Mouse (Mus musculus) midbrain, embryonic 12.5 days (tissue): ENCODE results near the gene Eif2d. TPM values are rescaled to one million over a fixed set of nuclear protein-coding genes. Genes with fewer than 3 reads are reported as not detected.
"Not testable (repeated sequence)": the region's sequence is repeated elsewhere in the genome, so short reads cannot be mapped to it uniquely, and the experiment has no call there.

Source experiments
- ATAC-seq: fragments of 200-750 bp; cut with Nextera tagmentation; 2 replicates; pipeline ENCODE4 v1.8.0; 2017; ENCODE audit warnings: low read depth, moderate TSS enrichment, moderate library complexity; ENCODE audit not compliant: low FRiP score
- H3K27ac ChIP-seq: fragments of 300-500 bp; sonication (generic); replicated peaks from 2 replicates; pipeline ENCODE4 v1.5.1; 2016; ENCODE audit warnings: mild to moderate bottlenecking
- H3K27me3 ChIP-seq: fragments of 300-500 bp; sonication (generic); 2 replicates; pipeline ENCODE4 v1.6.1; 2016; ENCODE audit warnings: mild to moderate bottlenecking
- H3K36me3 ChIP-seq: fragments of 300-500 bp; sonication (generic); 2 replicates; pipeline ENCODE4 v1.6.1; 2016
- H3K4me1 ChIP-seq: fragments of 300-500 bp; sonication (generic); 2 replicates; pipeline ENCODE4 v1.6.1; 2016
- H3K4me2 ChIP-seq: fragments of 300-500 bp; sonication (generic); replicated peaks from 2 replicates; pipeline ENCODE4 v1.6.1; 2016; ENCODE audit warnings: mild to moderate bottlenecking, moderate library complexity
- H3K4me3 ChIP-seq: fragments of 300-500 bp; sonication (generic); 2 replicates; pipeline ENCODE4 v1.5.1; 2016; ENCODE audit warnings: mild to moderate bottlenecking
- H3K9ac ChIP-seq: fragments of 300-500 bp; sonication (generic); replicated peaks from 2 replicates; pipeline ENCODE4 v1.6.1; 2016; ENCODE audit warnings: mild to moderate bottlenecking, moderate library complexity
- H3K9me3 ChIP-seq: fragments of 300-500 bp; sonication (generic); 2 replicates; pipeline ENCODE4 v1.6.1; 2016; ENCODE audit warnings: mild to moderate bottlenecking
- WGBS: fragments of 180-500 bp; shearing (Covaris S2); methylation state at CpG from one replicate; pipeline ENCODE4 v1.1.7; 2016; 5-methylcytosine and 5-hydroxymethylcytosine counted together
- polyA plus RNA-seq: library from polyadenylated mRNA; unstranded; fragments of >200 nt; fragmentation: Nextera tagmentation; extraction: Ambion mirVana; gene quantifications from 2 replicates; pipeline ENCODE4 v1.2.1, GENCODE M21; 2016

The Eif2d gene
- polyA plus RNA-seq, 1 experiment from 2014 or later = 54.4 TPM

DNA sequence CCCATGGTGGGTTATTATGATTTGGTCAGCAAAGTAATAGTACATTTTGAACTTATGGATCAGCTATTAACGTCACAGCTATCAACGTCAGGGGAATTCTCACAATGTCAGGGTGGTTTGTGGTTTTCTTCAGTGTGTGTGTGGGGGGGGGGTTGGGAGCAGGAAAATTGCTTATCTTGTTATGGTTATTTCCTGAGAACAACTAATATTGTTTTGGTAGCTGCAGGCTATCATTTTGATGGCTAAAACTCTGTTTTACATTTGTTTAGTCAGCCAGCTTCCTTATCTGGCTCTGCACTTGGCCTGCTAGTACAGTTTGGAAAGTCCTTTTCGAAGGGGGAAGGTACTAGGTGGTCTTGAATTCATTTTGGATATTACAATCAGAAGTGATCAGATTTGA lies 7.8 kb upstream of the Eif2d start:
- H3K4me2 ChIP-seq, H3K36me3 ChIP-seq, H3K4me3 ChIP-seq, H3K9me3 ChIP-seq, H3K4me1 ChIP-seq, H3K27me3 ChIP-seq, ATAC-seq, H3K27ac ChIP-seq, H3K9ac ChIP-seq: not testable (repeated sequence)
- 88% methylated on average over 3 of the region's 3 CpGs for WGBS

DNA sequence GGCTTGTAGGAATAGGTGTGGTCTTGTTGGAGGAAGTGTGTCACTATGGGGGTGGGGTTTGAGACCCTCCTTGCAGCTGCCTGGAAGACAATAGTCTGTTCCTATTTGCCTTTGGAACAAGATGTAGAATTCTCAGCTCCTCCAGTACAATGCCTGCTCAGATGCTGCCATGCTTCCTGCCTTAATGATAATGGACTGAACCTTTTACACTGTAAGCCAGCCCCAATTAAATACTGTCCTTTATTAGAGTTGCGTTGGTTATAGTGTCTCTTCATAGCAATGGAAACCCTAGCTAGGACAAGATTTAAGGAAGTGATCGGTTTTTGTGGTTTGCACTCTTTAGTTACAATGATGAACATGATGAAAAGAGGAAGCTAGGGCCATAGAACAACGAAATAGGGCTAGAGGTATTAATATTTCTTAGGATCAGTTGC lies 6.8 kb upstream of the Eif2d start:
- 83% methylated on average over 3 of the region's 3 CpGs for WGBS
- H3K4me3 ChIP-seq = no peak overlapping the region
- ATAC-seq = no peak
- H3K4me1 ChIP-seq = no peaks in the 10 kb centered on the region
- no peak overlapping the region for H3K9ac ChIP-seq
- no peaks in the 10 kb centered on the region for H3K36me3 ChIP-seq
- 0 out of 2 replicates have a peak, but pooled peaks cover under 1% of the 10 kb centered on the region for H3K27me3 ChIP-seq
- H3K27ac ChIP-seq = no peak overlapping the region
- H3K9me3 ChIP-seq = no peaks in the 10 kb centered on the region
- no peak overlapping the region for H3K4me2 ChIP-seq

DNA sequence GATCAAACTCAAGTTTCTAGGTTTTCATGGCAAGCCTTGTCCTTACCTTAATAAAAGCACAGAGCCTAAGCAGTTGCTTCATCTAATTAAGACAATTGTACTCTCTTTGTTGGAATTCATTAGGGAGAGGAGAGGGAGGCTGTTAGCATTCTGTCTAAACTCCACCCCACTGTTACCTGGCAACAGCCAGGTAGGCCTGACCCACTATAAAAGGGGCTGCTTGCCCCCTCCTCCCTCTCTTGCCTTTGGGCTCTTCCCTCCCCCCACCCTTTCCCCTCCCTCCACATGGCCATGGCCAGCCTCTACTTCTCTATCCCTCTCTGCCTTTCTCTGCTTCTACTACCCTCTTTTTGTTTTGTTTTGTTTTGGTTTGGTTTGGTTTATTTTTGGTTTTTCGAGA lies 3.5 kb upstream of the Eif2d start:
- H3K27ac ChIP-seq = no peak overlapping the region
- no peak overlapping the region for H3K4me3 ChIP-seq
- H3K36me3 ChIP-seq = no peaks in the 10 kb centered on the region
- no peak overlapping the region for H3K4me2 ChIP-seq
- no peak for ATAC-seq
- peaks cover 8% of the 10 kb centered on the region for H3K27me3 ChIP-seq
- WGBS = 94% methylated on average over 1 of the region's 1 CpGs
- peaks cover 10% of the 10 kb centered on the region for H3K4me1 ChIP-seq
- H3K9ac ChIP-seq = no peak overlapping the region
- H3K9me3 ChIP-seq = no peaks in the 10 kb centered on the region

DNA sequence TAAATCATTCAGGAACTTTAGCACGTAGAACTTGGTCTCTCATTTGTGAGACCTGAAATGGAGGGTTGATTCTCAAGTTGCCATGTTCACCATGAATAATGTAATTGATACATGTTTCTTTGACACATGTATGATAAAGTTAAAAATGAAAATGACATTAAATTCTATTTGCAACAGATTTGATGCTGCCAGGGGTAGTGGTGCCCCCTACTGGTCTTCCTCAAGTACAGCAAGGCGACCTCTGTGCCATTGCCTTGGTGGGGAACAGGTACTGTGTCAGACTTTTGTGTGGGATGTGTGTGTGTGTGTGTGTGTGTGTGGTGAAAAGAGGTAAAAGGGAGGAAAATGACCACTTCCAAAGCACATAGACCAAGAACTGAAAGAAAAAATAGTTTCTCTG lies 2.5 kb downstream of the Eif2d start:
- 56% methylated on average over 2 of the region's 2 CpGs for WGBS
- H3K9me3 ChIP-seq = no peaks in the 10 kb centered on the region
- no peak overlapping the region for H3K4me2 ChIP-seq
- H3K27ac ChIP-seq = no peak overlapping the region
- no peak overlapping the region for H3K4me3 ChIP-seq
- peaks cover 10% of the 10 kb centered on the region for H3K4me1 ChIP-seq
- no peak for ATAC-seq
- no peak overlapping the region for H3K9ac ChIP-seq
- peaks cover 27% of the 10 kb centered on the region for H3K36me3 ChIP-seq
- H3K27me3 ChIP-seq = peaks cover 8% of the 10 kb centered on the region

DNA sequence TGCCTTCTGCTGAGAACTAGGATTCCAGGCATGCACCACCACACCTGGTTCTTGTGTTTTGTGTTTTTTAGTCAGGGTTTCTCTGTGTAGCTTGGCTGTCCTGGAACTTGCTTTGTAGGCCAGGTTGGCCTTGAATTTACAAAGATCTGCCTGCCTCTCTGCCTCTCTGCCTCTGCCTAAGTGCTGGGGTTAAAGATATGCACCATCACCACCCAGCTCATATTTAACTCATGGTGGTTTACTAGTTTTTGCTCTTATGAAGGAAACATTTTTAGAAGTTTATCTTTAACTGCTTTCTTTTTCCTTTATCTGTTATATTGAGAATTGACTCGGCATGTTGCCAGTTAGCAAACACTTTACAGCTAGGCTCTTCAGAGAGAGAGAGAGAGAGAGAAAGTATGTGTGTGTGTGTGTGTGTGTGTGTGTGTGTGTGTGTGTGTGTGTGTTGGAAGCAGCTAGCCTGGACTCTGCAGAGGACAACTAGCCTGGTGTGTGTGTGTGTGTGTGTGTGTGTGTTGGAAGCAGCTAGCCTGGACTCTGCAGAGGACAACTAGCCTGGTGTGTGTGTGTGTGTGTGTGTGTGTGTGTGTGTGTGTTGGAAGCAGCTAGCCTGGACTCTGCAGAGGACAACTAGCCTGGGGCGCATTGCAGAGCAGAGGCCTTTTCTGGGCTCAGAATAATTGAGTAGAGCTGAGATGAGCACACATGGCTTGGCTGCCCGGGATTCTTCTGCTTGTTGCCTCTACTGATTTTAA lies 6.8 kb downstream of the Eif2d start:
- not testable (repeated sequence) for H3K4me2 ChIP-seq, H3K4me3 ChIP-seq, H3K27me3 ChIP-seq, H3K9ac ChIP-seq, H3K9me3 ChIP-seq, H3K27ac ChIP-seq, H3K4me1 ChIP-seq, ATAC-seq
- H3K36me3 ChIP-seq = peaks cover 66% of the 10 kb centered on the region
- WGBS = 86% methylated on average over 3 of the region's 3 CpGs

DNA sequence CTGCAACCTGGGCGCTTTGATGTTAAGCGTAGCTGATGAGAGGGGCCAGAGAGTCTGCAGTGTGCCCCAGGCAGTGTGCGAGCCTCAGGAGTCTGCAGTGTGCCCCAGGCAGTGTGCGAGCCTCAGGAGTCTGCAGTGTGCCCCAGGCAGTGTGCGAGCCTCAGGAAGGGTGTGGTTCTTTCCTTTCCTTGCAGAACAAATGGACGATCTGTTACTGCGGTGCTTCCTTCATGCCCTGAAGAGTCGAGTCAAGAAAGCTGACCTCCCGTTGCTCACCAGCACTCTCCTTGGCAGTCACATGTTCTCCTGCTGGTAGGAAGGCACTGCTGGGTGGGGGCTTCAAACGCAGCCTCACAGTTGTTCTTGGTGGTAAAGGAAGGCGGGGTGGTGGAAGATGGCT lies 8.1 kb downstream of the Eif2d start:
- Histone ChIP-seq H3K4me3 (no peak overlapping the region), H3K9ac (no peak overlapping the region), H3K9me3 (no peaks in the 10 kb centered on the region), H3K4me1 (no peaks in the 10 kb centered on the region), H3K36me3 (peaks cover 79% of the 10 kb centered on the region), H3K27ac (no peak overlapping the region), H3K27me3 (no peaks in the 10 kb centered on the region), H3K4me2 (no peak overlapping the region)
- WGBS = 89% methylated on average over 11 of the region's 11 CpGs
- ATAC-seq = no peak

DNA sequence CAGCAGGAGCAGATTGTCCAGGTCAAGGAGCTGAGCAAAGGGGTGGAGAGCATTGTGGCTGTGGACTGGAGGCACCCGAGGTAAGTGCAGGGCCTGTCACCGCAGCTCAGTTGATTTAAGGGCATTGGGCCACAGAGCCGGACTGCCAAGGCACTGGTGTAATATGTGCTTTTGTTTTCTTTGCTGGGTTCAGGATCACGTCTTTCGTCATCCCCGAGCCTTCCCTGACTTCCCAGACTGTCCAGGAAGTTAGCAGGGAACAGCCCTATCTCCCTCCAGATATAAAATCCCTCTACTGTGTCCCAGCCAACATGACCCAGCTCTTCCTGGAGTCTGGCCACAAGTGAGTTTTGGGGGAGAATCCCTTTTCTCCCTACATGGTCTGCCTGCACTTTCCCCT lies 11.4 kb downstream of the Eif2d start:
- no peak overlapping the region for H3K4me2 ChIP-seq
- 88% methylated on average over 6 of the region's 6 CpGs for WGBS
- no peak overlapping the region for H3K27ac ChIP-seq
- H3K9ac ChIP-seq = no peak overlapping the region
- H3K4me3 ChIP-seq = no peak overlapping the region
- no peak for ATAC-seq
- H3K4me1 ChIP-seq = no peaks in the 10 kb centered on the region
- H3K36me3 ChIP-seq = peaks cover 92% of the 10 kb centered on the region
- no peaks in the 10 kb centered on the region for H3K27me3 ChIP-seq
- no peaks in the 10 kb centered on the region for H3K9me3 ChIP-seq

DNA sequence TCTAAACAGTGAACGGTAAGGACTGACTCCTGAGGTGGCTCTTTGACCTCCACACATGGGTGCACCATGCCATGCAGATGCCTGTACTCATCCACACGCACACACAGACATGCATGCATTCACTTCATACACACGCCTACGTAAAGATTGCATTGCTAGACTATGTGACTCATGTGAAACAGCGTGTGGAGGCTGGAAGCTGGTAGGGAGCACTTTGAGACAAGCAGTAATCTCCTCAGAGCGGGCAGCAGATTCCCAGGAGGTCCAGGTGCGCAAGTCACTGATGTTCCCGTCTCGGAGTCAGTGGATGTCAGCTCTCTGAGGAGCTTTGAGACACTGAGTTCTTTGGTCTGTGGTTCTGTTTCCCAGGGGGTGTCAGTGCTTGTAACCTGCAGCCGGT lies 14.6 kb downstream of the Eif2d start:
- Histone ChIP-seq H3K27me3 (no peaks in the 10 kb centered on the region), H3K9me3 (no peaks in the 10 kb centered on the region), H3K9ac (no peak overlapping the region), H3K4me3 (no peak overlapping the region), H3K4me1 (no peaks in the 10 kb centered on the region), H3K36me3 (peaks cover 95% of the 10 kb centered on the region), H3K27ac (no peak overlapping the region), H3K4me2 (no peak overlapping the region)
- WGBS = 95% methylated on average over 10 of the region's 10 CpGs
- no peak for ATAC-seq

DNA sequence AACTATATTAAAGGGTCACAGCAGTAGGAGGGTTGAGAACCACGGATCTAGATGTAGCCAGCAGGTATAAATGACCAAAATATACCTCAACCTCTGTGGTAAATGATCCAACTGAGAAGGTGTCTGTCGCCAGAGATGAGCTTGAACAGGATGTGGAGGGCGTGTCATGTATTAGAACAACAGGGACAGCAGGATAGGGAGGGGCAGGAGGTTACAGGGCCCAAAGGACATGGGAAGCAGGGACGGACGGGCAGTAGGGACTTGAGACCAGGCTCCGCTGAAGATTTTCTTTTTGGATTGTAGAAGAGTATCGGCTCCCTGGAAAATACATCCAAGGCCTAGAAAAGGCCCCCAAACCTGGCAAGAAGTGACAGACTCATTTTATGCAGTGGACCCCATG lies 20.0 kb downstream of the Eif2d start:
- H3K4me1 ChIP-seq = no peaks in the 10 kb centered on the region
- no peaks in the 10 kb centered on the region for H3K27me3 ChIP-seq
- no peak for ATAC-seq
- 91% methylated on average over 7 of the region's 7 CpGs for WGBS
- H3K9me3 ChIP-seq = no peaks in the 10 kb centered on the region
- H3K36me3 ChIP-seq = peaks cover 96% of the 10 kb centered on the region
- no peak overlapping the region for H3K4me3 ChIP-seq
- H3K27ac ChIP-seq = no peak overlapping the region
- H3K9ac ChIP-seq = no peak overlapping the region
- no peak overlapping the region for H3K4me2 ChIP-seq

DNA sequence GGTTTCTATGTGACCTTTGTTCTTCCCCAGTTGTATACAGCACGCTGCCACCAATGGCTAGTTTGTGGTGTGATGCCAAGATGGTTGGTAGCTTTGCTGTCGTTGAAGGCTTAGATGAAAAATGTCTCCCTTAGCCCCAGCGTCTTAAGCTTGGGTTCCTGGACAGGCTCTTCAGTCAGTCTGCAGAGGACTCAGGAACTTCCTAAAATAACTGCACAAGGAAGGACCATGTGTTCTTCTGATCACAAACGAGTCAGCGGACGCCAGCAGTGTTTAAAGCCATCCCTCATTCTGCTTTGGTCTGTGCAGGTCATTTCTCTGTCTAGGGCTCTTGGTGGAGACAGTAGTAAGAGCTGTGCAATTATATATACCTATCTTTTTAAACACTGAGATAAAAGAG lies 20.8 kb downstream of the Eif2d start:
- Histone ChIP-seq H3K27ac (no peak overlapping the region), H3K9me3 (no peaks in the 10 kb centered on the region), H3K36me3 (peaks cover 91% of the 10 kb centered on the region), H3K4me2 (no peak overlapping the region), H3K4me3 (no peak overlapping the region), H3K4me1 (no peaks in the 10 kb centered on the region), H3K9ac (no peak overlapping the region), H3K27me3 (no peaks in the 10 kb centered on the region)
- ATAC-seq = no peak
- WGBS = 92% methylated on average over 6 of the region's 6 CpGs

DNA sequence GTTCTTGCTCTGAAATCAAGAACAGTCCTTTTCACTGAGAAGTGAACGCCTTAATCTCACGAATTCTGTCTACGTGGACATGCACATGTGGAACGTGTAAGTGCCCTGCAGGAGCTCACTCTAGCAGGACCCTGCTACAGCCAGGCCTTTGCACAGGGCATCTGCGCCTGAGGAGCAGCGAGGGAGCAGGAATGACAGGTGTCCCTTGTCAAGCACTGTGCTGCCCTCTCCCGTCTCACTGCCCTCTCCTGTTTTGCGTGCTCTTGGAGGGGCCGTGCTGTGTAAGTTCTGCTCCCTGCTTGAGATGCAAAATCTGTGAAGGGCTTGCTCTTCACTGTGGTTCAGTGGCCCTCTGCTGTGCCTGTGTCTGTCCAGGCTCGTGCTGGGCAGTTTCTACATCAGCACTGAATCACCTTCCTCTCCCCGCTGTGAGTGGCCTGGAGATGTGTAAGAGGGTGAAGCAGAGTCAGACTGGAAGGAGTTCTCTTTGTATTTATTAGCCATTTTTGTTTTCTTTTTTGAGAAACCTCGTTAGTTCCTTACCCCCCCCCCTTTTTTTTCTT lies 21.4 kb downstream of the Eif2d start:
- Histone ChIP-seq H3K36me3 (peaks cover 90% of the 10 kb centered on the region), H3K27me3 (no peaks in the 10 kb centered on the region)
- no peak for ATAC-seq

DNA sequence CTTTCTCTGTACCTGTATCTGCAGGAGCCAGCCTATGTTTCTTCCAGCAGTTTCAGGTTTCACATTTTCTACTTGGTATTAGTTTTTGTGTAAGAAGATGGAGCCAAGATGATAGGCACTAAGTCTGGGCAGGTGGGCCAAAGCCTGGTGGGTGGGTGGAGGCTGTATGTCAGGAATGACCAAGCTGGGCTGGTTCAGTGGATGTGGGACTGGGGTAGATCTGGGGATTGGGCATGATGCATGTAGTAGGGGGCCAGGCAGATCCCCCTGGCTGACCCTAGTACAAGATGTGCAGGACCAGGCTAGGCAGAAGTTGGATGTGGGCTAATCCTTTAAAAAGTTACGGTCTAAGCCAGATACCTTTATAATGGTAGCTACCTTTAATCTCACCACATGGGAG lies 22.2 kb downstream of the Eif2d start:
- ATAC-seq = no peak
- no peak overlapping the region for H3K4me2 ChIP-seq
- no peak overlapping the region for H3K4me3 ChIP-seq
- H3K9ac ChIP-seq = no peak overlapping the region
- no peaks in the 10 kb centered on the region for H3K9me3 ChIP-seq
- no peaks in the 10 kb centered on the region for H3K4me1 ChIP-seq
- 96% methylated on average over 1 of the region's 1 CpGs for WGBS
- H3K27ac ChIP-seq = no peak overlapping the region
- H3K27me3 ChIP-seq = no peaks in the 10 kb centered on the region
- H3K36me3 ChIP-seq = peaks cover 90% of the 10 kb centered on the region

More for the DNA sequence above, 21.4 kb downstream of the Eif2d start:
- no peak overlapping the region for H3K4me3 ChIP-seq
- 89% methylated on average over 12 of the region's 12 CpGs for WGBS
- H3K4me2 ChIP-seq = no peak overlapping the region
- H3K9me3 ChIP-seq = no peaks in the 10 kb centered on the region
- H3K27ac ChIP-seq = no peak overlapping the region
- H3K4me1 ChIP-seq = no peaks in the 10 kb centered on the region
- no peak overlapping the region for H3K9ac ChIP-seq

DNA sequence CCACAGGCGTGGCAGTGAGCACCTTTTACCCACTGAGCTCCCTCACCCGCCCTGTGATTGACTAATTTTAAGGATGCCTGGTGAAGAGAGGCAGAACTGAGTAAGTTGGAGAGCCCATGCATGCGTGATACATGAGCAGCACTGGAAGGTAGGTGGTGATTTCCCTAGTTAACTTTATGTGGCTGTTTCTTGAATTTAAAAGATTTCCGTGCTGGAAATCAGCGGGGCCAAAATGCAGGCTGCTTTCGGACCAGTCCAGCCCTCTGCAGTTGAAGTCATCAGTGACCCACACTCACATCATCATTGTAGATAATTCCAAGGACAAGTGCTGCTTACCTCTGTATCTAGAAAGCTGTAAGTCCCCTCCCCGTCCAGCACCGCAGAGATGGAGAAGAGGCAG lies 22.8 kb downstream of the Eif2d start:
- peaks cover 88% of the 10 kb centered on the region for H3K36me3 ChIP-seq

More for the DNA sequence above, 22.8 kb downstream of the Eif2d start:
- no peak overlapping the region for H3K4me2 ChIP-seq
- no peaks in the 10 kb centered on the region for H3K27me3 ChIP-seq
- no peaks in the 10 kb centered on the region for H3K4me1 ChIP-seq
- ATAC-seq = no peak
- no peak overlapping the region for H3K9ac ChIP-seq
- no peak overlapping the region for H3K4me3 ChIP-seq
- WGBS = 94% methylated on average over 8 of the region's 8 CpGs
- no peak overlapping the region for H3K27ac ChIP-seq
- no peaks in the 10 kb centered on the region for H3K9me3 ChIP-seq
